Mouse (Mus musculus) heart, embryonic 10.5 days (tissue): ENCODE data around the gene Nr5a1. TPM values are rescaled to one million over a fixed set of nuclear protein-coding genes. Genes with fewer than 3 reads are reported as not detected.

Experiments
- DNase-seq: peaks from one replicate; pipeline ENCODE4 v3.0.0-alpha.2; 2017; ENCODE audit warnings: low spot score
- H3K27ac ChIP-seq: fragments of 300-500 bp; sonication (generic); 2 replicates; pipeline ENCODE4 v1.5.1; 2016; ENCODE audit warnings: mild to moderate bottlenecking
- H3K27me3 ChIP-seq: fragments of 300-500 bp; sonication (generic); 2 replicates; pipeline ENCODE4 v1.6.1; 2016; ENCODE audit warnings: mild to moderate bottlenecking; ENCODE audit not compliant: poor library complexity, insufficient read depth, severe bottlenecking
- H3K36me3 ChIP-seq: fragments of 300-500 bp; sonication (generic); 2 replicates; pipeline ENCODE4 v1.6.1; 2016; ENCODE audit warnings: mild to moderate bottlenecking, moderate library complexity
- H3K4me1 ChIP-seq: fragments of 300-500 bp; sonication (generic); 2 replicates; pipeline ENCODE4 v1.6.1; 2016; ENCODE audit warnings: mild to moderate bottlenecking
- H3K4me3 ChIP-seq: fragments of 300-500 bp; sonication (generic); 2 replicates; pipeline ENCODE4 v1.5.1; 2016; ENCODE audit warnings: mild to moderate bottlenecking, moderate library complexity
- H3K9me3 ChIP-seq: fragments of 300-500 bp; sonication (generic); 2 replicates; pipeline ENCODE4 v1.6.1; 2016; ENCODE audit warnings: mild to moderate bottlenecking, moderate library complexity
- WGBS: fragments of 180-500 bp; shearing (Covaris S2); methylation state at CpG from one replicate; pipeline ENCODE4 v1.1.7; 2016; 5-methylcytosine and 5-hydroxymethylcytosine counted together
- polyA plus RNA-seq: library from polyadenylated mRNA; unstranded; fragments of >200 nt; fragmentation: Nextera tagmentation; extraction: Ambion mirVana; gene quantifications from 2 replicates; pipeline ENCODE4 v1.2.1, GENCODE M21; 2016

Gene Nr5a1
- polyA plus RNA-seq, 1 experiment from 2014 or later, result not detected

GRCm38 (mm10) chr2:38661398-38661797 is 52.9 kb downstream of the Nr5a1 start:
- no peak for DNase-seq
- H3K9me3 ChIP-seq, result no peaks in the 10 kb centered on the region
- 0% methylated on average over 1 of the region's 1 CpGs for WGBS

GRCm38 (mm10) chr2:38658338-38658836 is 56.0 kb downstream of the Nr5a1 start:
- H3K9me3 ChIP-seq, result no peaks in the 10 kb centered on the region
- peak overlapping the region; percentile 58 for H3K4me3 ChIP-seq
- no peaks in the 10 kb centered on the region for H3K36me3 ChIP-seq
- peak; percentile 91 for DNase-seq
- H3K4me1 ChIP-seq, result peaks cover 7% of the 10 kb centered on the region; the same call in 1 of the 2 replicates
- WGBS, result 0% methylated on average over 25 of the region's 25 CpGs
- peaks cover 16% of the 10 kb centered on the region; the same call in 1 of the 2 replicates for H3K27me3 ChIP-seq
- peak overlapping the region; percentile 75 for H3K27ac ChIP-seq

More at GRCm38 (mm10) chr2:38661398-38661797, 52.9 kb downstream of the Nr5a1 start:
- Histone ChIP-seq H3K4me1 (peaks cover 7% of the 10 kb centered on the region; the same call in 1 of the 2 replicates), H3K4me3 (no peak overlapping the region), H3K27me3 (peaks cover 10% of the 10 kb centered on the region; the same call in 1 of the 2 replicates), H3K36me3 (no peaks in the 10 kb centered on the region), H3K27ac (no peak overlapping the region)

- WGBS, result 75% methylated on average over 2 of the region's 2 CpGs
- H3K27me3 ChIP-seq, result peaks cover 16% of the 10 kb centered on the region; the same call in 1 of the 2 replicates
- H3K36me3 ChIP-seq, result no peaks in the 10 kb centered on the region
- H3K27ac ChIP-seq, result no peak overlapping the region
- H3K4me3 ChIP-seq, result no peak overlapping the region
- DNase-seq, result no peak
- H3K4me1 ChIP-seq, result peaks cover 7% of the 10 kb centered on the region; the same call in 1 of the 2 replicates
- H3K9me3 ChIP-seq, result no peaks in the 10 kb centered on the region
Observed at GRCm38 (mm10) chr2:38653694-38654093, 60.6 kb downstream of the Nr5a1 start.

GRCm38 (mm10) chr2:38653293-38653619 is 61.1 kb downstream of the Nr5a1 start:
- H3K4me3 ChIP-seq, result no peak overlapping the region
- no peaks in the 10 kb centered on the region for H3K9me3 ChIP-seq
- peaks cover 5% of the 10 kb centered on the region; the same call in 1 of the 2 replicates for H3K4me1 ChIP-seq
- 88% methylated on average over 5 of the region's 5 CpGs for WGBS
- DNase-seq, result no peak
- no peak overlapping the region for H3K27ac ChIP-seq
- H3K27me3 ChIP-seq, result peaks cover 16% of the 10 kb centered on the region; the same call in 1 of the 2 replicates
- H3K36me3 ChIP-seq, result no peaks in the 10 kb centered on the region

- H3K27ac ChIP-seq, result no peak overlapping the region
- no peaks in the 10 kb centered on the region for H3K36me3 ChIP-seq
- H3K9me3 ChIP-seq, result no peaks in the 10 kb centered on the region
- no peak overlapping the region for H3K4me3 ChIP-seq
- DNase-seq, result no peak
- 62% methylated on average over 10 of the region's 10 CpGs for WGBS
- peaks cover 16% of the 10 kb centered on the region; the same call in 1 of the 2 replicates for H3K27me3 ChIP-seq
- no peaks in the 10 kb centered on the region for H3K4me1 ChIP-seq
Observed at GRCm38 (mm10) chr2:38652565-38653292, 61.6 kb downstream of the Nr5a1 start.

- Histone ChIP-seq H3K9me3 (no peaks in the 10 kb centered on the region), H3K4me1 (peaks cover 3% of the 10 kb centered on the region; the same call in 1 of the 2 replicates), H3K27ac (no peak overlapping the region), H3K36me3 (no peaks in the 10 kb centered on the region), H3K4me3 (no peak overlapping the region), H3K27me3 (peaks cover 13% of the 10 kb centered on the region; the same call in 1 of the 2 replicates)
- DNase-seq, result no peak
- 78% methylated on average over 7 of the region's 7 CpGs for WGBS
Observed at GRCm38 (mm10) chr2:38652098-38652497, 62.2 kb downstream of the Nr5a1 start.

- H3K4me3 ChIP-seq, result no peak overlapping the region
- peaks cover 3% of the 10 kb centered on the region; the same call in 1 of the 2 replicates for H3K4me1 ChIP-seq
- WGBS, result 86% methylated on average over 1 of the region's 1 CpGs
- H3K36me3 ChIP-seq, result no peaks in the 10 kb centered on the region
- H3K27me3 ChIP-seq, result no peaks in the 10 kb centered on the region
- no peak overlapping the region for H3K27ac ChIP-seq
- H3K9me3 ChIP-seq, result no peaks in the 10 kb centered on the region
- no peak for DNase-seq
Observed at GRCm38 (mm10) chr2:38650340-38650739, 64.0 kb downstream of the Nr5a1 start.

- Histone ChIP-seq H3K27me3 (no peaks in the 10 kb centered on the region), H3K27ac (no peak overlapping the region), H3K4me3 (no peak overlapping the region), H3K9me3 (no peaks in the 10 kb centered on the region), H3K36me3 (no peaks in the 10 kb centered on the region), H3K4me1 (peaks cover 13% of the 10 kb centered on the region)
- no peak for DNase-seq
- 76% methylated on average over 7 of the region's 7 CpGs for WGBS
Observed at GRCm38 (mm10) chr2:38647661-38648060, 66.7 kb downstream of the Nr5a1 start.

- Histone ChIP-seq H3K4me1 (peaks cover 14% of the 10 kb centered on the region), H3K27me3 (no peaks in the 10 kb centered on the region), H3K36me3 (no peaks in the 10 kb centered on the region), H3K9me3 (no peaks in the 10 kb centered on the region), H3K4me3 (no peak overlapping the region), H3K27ac (no peak overlapping the region)
- WGBS, result 70% methylated on average over 8 of the region's 8 CpGs
- no peak for DNase-seq
Observed at GRCm38 (mm10) chr2:38647201-38647606, 67.1 kb downstream of the Nr5a1 start.

- H3K4me3 ChIP-seq, result no peak overlapping the region
- WGBS, result 0% methylated on average over 3 of the region's 3 CpGs
- H3K27me3 ChIP-seq, result no peaks in the 10 kb centered on the region
- DNase-seq, result peak; percentile 81
- peaks cover 14% of the 10 kb centered on the region for H3K4me1 ChIP-seq
- no peak overlapping the region for H3K27ac ChIP-seq
- H3K36me3 ChIP-seq, result peaks cover 11% of the 10 kb centered on the region
- H3K9me3 ChIP-seq, result no peaks in the 10 kb centered on the region
Observed at GRCm38 (mm10) chr2:38645936-38646335, 68.4 kb downstream of the Nr5a1 start.

- 2% methylated on average over 52 of the region's 52 CpGs for WGBS
- no peaks in the 10 kb centered on the region for H3K27me3 ChIP-seq
- H3K4me3 ChIP-seq, result peak within 1 kb of the TSS; percentile 92
- H3K27ac ChIP-seq, result peak within 1 kb of the TSS; percentile 94
- H3K4me1 ChIP-seq, result peaks cover 14% of the 10 kb centered on the region
- peaks cover 30% of the 10 kb centered on the region for H3K36me3 ChIP-seq
- DNase-seq, result peak; percentile 95
- H3K9me3 ChIP-seq, result no peaks in the 10 kb centered on the region
Observed at GRCm38 (mm10) chr2:38643625-38644427, 70.5 kb downstream of the Nr5a1 start, which contains the start of gene Psmb7. TSS of gene Psmb7 (minus strand) at chr2:38644087.
